Mouse (Mus musculus) left cerebral cortex, adult 2 months (tissue): ENCODE results near the gene Gm13290. TPM values are rescaled to one million over a fixed set of nuclear protein-coding genes. Genes with fewer than 3 reads are reported as not detected.
"Not testable (repeated sequence)": the region's sequence is repeated elsewhere in the genome, so short reads cannot be mapped to it uniquely, and the experiment has no call there.

ENCODE experiments used
- DNase-seq, 2 experiments: peaks; one replicate each; pipeline ENCODE4 v3.0.0; 2021 to 2022; ENCODE audit warnings: low spot score in 2 of 2, mixed read lengths in 1 of 2; ENCODE audit errors: extremely low spot score in 1 of 2
- H3K27ac ChIP-seq: fragments of 200-600 bp; 2 replicates; pipeline ENCODE4 v1.8.1; 2022
- H3K4me3 ChIP-seq: fragments of 200-600 bp; 2 replicates; pipeline ENCODE4 v1.8.1; 2022
- CTCF ChIP-seq: fragments of 200-600 bp; IDR thresholded peaks from 2 replicates; pipeline ENCODE4 v1.8.1; 2022; ENCODE audit warnings: antibody characterized with exemption, mild to moderate bottlenecking, moderate library complexity
- intact Hi-C: fragments of 180-260 bp; cut with DNase I; formaldehyde crosslinking; loops from one replicate; pipeline ENCODE4 v1.15.1; 2025
- long read RNA-seq, 2 experiments: library from polyadenylated mRNA; stranded (forward); transcript quantifications; one replicate each; pipeline ENCODE4 v2.0.0; 2021; ENCODE audit warnings: borderline mapping rate in 2 of 2
- total RNA-seq, 2 experiments: library from RNA; stranded (reverse); gene quantifications; 2 replicates each; pipeline ENCODE4 v1.2.3; 2021

Gm13290 gene
- total RNA-seq, result not detected
- long read RNA-seq, experiment 1, result 0 reads
- long read RNA-seq, experiment 2, result 0 reads

- DNase-seq, H3K27ac ChIP-seq, H3K4me3 ChIP-seq, intact Hi-C loops: not testable (repeated sequence)
Observed at GRCm38 (mm10) chr4:88773534-88773933, at the start of gene Gm13290. Gene Gm13290 (plus strand): TSS chr4:88773834.

GRCm38 (mm10) chr4:88726727-88727126 is 46.9 kb upstream of the Gm13290 start:
- no peak overlapping the region for H3K27ac ChIP-seq
- DNase-seq, result no peak
- intact Hi-C loops, result loop anchor here (2.0 kb wide), 1 partner anchor 30 kb away; no protein-coding TSS in a partner anchor
- H3K4me3 ChIP-seq, result no peak overlapping the region
- TF ChIP-seq CTCF, result no peak

GRCm38 (mm10) chr4:88727324-88727723 is 46.3 kb upstream of the Gm13290 start:
- intact Hi-C loops, result loop anchor here (2.0 kb wide), 1 partner anchor 31 kb away; no protein-coding TSS in a partner anchor
- no peak overlapping the region for H3K27ac ChIP-seq
- peak; percentile 56 for TF ChIP-seq CTCF
- no peak for DNase-seq
- H3K4me3 ChIP-seq, result no peak overlapping the region

- peak; percentile 41 to 52 for DNase-seq
- Histone ChIP-seq H3K27ac (no peak overlapping the region), H3K4me3 (no peak overlapping the region)
- peak; percentile 88 for TF ChIP-seq CTCF
- intact Hi-C loops, result no loop called here
Observed at GRCm38 (mm10) chr4:88738480-88738879, 35.2 kb upstream of the Gm13290 start.

GRCm38 (mm10) chr4:88739036-88739435 is 34.6 kb upstream of the Gm13290 start:
- no peak overlapping the region for H3K4me3 ChIP-seq
- TF ChIP-seq CTCF, result no peak
- intact Hi-C loops, result no loop called here

GRCm38 (mm10) chr4:88741426-88741825 is 32.2 kb upstream of the Gm13290 start:
- DNase-seq, result no peak
- no peak overlapping the region for H3K4me3 ChIP-seq
- intact Hi-C loops, result no loop called here
- no peak overlapping the region for H3K27ac ChIP-seq
- no peak for TF ChIP-seq CTCF

More at GRCm38 (mm10) chr4:88739036-88739435, 34.6 kb upstream of the Gm13290 start:
- no peak overlapping the region for H3K27ac ChIP-seq
- no peak for DNase-seq

GRCm38 (mm10) chr4:88742771-88743371 is 30.8 kb upstream of the Gm13290 start:
- intact Hi-C loops, result no loop called here
- H3K27ac ChIP-seq, result no peak overlapping the region
- H3K4me3 ChIP-seq, result no peak overlapping the region
- peak; percentile 23 for TF ChIP-seq CTCF
- DNase-seq, result no peak

GRCm38 (mm10) chr4:88744207-88744606 is 29.4 kb upstream of the Gm13290 start:
- TF ChIP-seq CTCF, result no peak
- H3K4me3 ChIP-seq, result no peak overlapping the region
- no peak for DNase-seq
- H3K27ac ChIP-seq, result no peak overlapping the region
- intact Hi-C loops, result no loop called here

GRCm38 (mm10) chr4:88749926-88750325 is 23.7 kb upstream of the Gm13290 start:
- intact Hi-C loops, result no loop called here
- Histone ChIP-seq H3K4me3 (no peak overlapping the region), H3K27ac (no peak overlapping the region)
- TF ChIP-seq CTCF, result no peak
- DNase-seq, result no peak

- DNase-seq, result peak; percentile 72 to 76
- intact Hi-C loops, H3K27ac ChIP-seq, H3K4me3 ChIP-seq: not testable (repeated sequence)
- TF ChIP-seq CTCF, result peak; percentile 24
Observed at GRCm38 (mm10) chr4:88754818-88755340, 18.8 kb upstream of the Gm13290 start, which contains the start of gene Gm13271. Gene Gm13271 (plus strand): TSS chr4:88754868.

- Histone ChIP-seq H3K4me3 (peak overlapping the region; percentile 42), H3K27ac (0 out of 2 replicates have a peak overlapping the region, but pooled peaks have one; percentile 37)
- DNase-seq, intact Hi-C loops: not testable (repeated sequence)
Observed at GRCm38 (mm10) chr4:88756581-88757513, 16.8 kb upstream of the Gm13290 start.

GRCm38 (mm10) chr4:88757628-88758031 is 16.0 kb upstream of the Gm13290 start:
- H3K4me3 ChIP-seq, result peak overlapping the region; percentile 42
- DNase-seq, result peak; percentile 90 to 92
- H3K27ac ChIP-seq, intact Hi-C loops: not testable (repeated sequence)
- TF ChIP-seq CTCF, result peak; percentile 66

- DNase-seq, intact Hi-C loops, H3K27ac ChIP-seq, H3K4me3 ChIP-seq: not testable (repeated sequence)
Observed at GRCm38 (mm10) chr4:88758751-88759150, 14.9 kb upstream of the Gm13290 start.

- H3K27ac ChIP-seq, intact Hi-C loops: not testable (repeated sequence)
- H3K4me3 ChIP-seq, result peak within 1 kb of the TSS; percentile 19; the same call in 1 of the 2 replicates
- peak in 1 of 2 experiments; percentile 23 for DNase-seq
Observed at GRCm38 (mm10) chr4:88759610-88760268, 13.9 kb upstream of the Gm13290 start, which contains the start of gene Gm13283. Gene Gm13283 (plus strand): TSS chr4:88760119.
